Mouse (Mus musculus) embryonic fibroblast, embryonic 13.5 days (primary cell): ENCODE measurements around the gene Arhgap17.

Source experiments
- CTCF ChIP-seq: IDR thresholded peaks from 2 replicates; pipeline ENCODE4 v1.5.1; 2011; ENCODE audit warnings: mild to moderate bottlenecking, control low read depth, low read length, moderate library complexity, borderline replicate concordance; ENCODE audit not compliant: insufficient read depth
- POLR2A ChIP-seq: IDR thresholded peaks from 2 replicates; pipeline ENCODE4 v1.6.1; 2011; ENCODE audit warnings: low read depth, mild to moderate bottlenecking, control low read depth, low read length, moderate library complexity

DNA sequence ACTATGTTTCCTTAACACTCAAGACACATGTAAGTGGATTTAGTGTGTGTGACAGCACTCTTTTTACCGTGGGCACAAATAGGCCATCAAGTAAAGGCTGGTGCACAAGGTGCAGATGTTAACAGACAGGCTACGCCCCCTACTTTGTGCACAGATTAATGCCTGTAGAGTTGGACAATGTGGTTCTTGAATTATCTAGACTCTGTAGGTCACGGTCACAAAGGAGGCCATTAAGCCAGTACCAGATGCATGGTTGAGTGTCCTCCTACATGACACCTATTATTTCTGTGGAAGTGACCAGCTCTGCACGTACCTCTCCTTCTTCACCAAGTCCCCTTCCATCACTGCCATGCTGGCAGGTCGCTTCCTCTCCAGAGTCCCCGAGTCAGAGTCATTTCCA is 73.6 kb downstream of the Arhgap17 start:
- no peak for TF ChIP-seq CTCF
- TF ChIP-seq POLR2A = no peak
